Mouse (Mus musculus) CD4-positive helper T cell, adult 2 months (primary cell): ENCODE data around the gene Wnt4.

Experiments used
- DNase-seq: peaks from one replicate; pipeline ENCODE4 v3.0.0-alpha.2; 2012; ENCODE audit warnings: low read depth, missing footprints, low spot score

Gene Wnt4

GRCm38 (mm10) chr4:137277166-137277513, at the start of gene Wnt4:
Wnt4 (plus strand) TSS chr4:137277489.
- DNase-seq, result no peak

GRCm38 (mm10) chr4:137228566-137229115, 48.6 kb upstream of the Wnt4 start:
- no peak for DNase-seq

- DNase-seq, result no peak
Measured at GRCm38 (mm10) chr4:137231494-137232470, 45.5 kb upstream of the Wnt4 start.

- no peak for DNase-seq
Measured at GRCm38 (mm10) chr4:137233632-137234031, 43.7 kb upstream of the Wnt4 start.

GRCm38 (mm10) chr4:137234444-137234843, 42.8 kb upstream of the Wnt4 start:
- DNase-seq, result no peak

GRCm38 (mm10) chr4:137235368-137235767, 41.9 kb upstream of the Wnt4 start:
- no peak for DNase-seq

- DNase-seq, result no peak
Measured at GRCm38 (mm10) chr4:137244883-137245282, 32.4 kb upstream of the Wnt4 start.

- no peak for DNase-seq
Measured at GRCm38 (mm10) chr4:137250333-137250732, 27.0 kb upstream of the Wnt4 start.

GRCm38 (mm10) chr4:137250849-137251248, 26.4 kb upstream of the Wnt4 start:
- no peak for DNase-seq

GRCm38 (mm10) chr4:137253601-137254000, 23.7 kb upstream of the Wnt4 start:
- no peak for DNase-seq

GRCm38 (mm10) chr4:137254206-137254976, 22.9 kb upstream of the Wnt4 start:
- DNase-seq, result no peak

- no peak for DNase-seq
Measured at GRCm38 (mm10) chr4:137255568-137255967, 21.7 kb upstream of the Wnt4 start.

- no peak for DNase-seq
Measured at GRCm38 (mm10) chr4:137261826-137262225, 15.5 kb upstream of the Wnt4 start.

GRCm38 (mm10) chr4:137264066-137264465, 13.2 kb upstream of the Wnt4 start:
- DNase-seq, result no peak

GRCm38 (mm10) chr4:137265116-137265515, 12.2 kb upstream of the Wnt4 start:
- no peak for DNase-seq

GRCm38 (mm10) chr4:137268541-137268940, 8.7 kb upstream of the Wnt4 start:
- no peak for DNase-seq

- DNase-seq, result no peak
Measured at GRCm38 (mm10) chr4:137271856-137272255, 5.4 kb upstream of the Wnt4 start.

GRCm38 (mm10) chr4:137274304-137274703, 3.0 kb upstream of the Wnt4 start:
- no peak for DNase-seq

- DNase-seq, result no peak
Measured at GRCm38 (mm10) chr4:137276443-137277165, 685 bp upstream of the Wnt4 start.

- no peak for DNase-seq
Measured at GRCm38 (mm10) chr4:137277600-137278143, 383 bp downstream of the Wnt4 start.
